Mouse (Mus musculus): ENCODE measurements around the gene Nudt4. TPM values are rescaled to one million over a fixed set of nuclear protein-coding genes. Genes with fewer than 3 reads are reported as not detected.

Nudt4 gene
- total RNA-seq, 2 experiments from 2014 or later: 146 to 170 TPM

GRCm38 (mm10) chr10:95512635-95513034 is 51.3 kb downstream of the Nudt4 start:
- no peak for DNase-seq (ENCODE audit: low spot score in 2 of 2)
- intact Hi-C loops (cut with DNase I): no loop called here

- no peak for DNase-seq (ENCODE audit: low spot score in 2 of 2)
- intact Hi-C loops (cut with DNase I): no loop called here
These were observed 54.7 kb downstream of the Nudt4 start for GRCm38 (mm10) chr10:95509263-95509662.

- peak in 1 of 2 experiments; percentile 37 for DNase-seq (ENCODE audit: low spot score in 2 of 2)
These were observed 55.2 kb downstream of the Nudt4 start for GRCm38 (mm10) chr10:95508793-95509192.

GRCm38 (mm10) chr10:95508126-95508525 is 55.8 kb downstream of the Nudt4 start:
- no peak for DNase-seq (ENCODE audit: low spot score in 2 of 2)
- intact Hi-C loops (cut with DNase I): no loop called here

More at GRCm38 (mm10) chr10:95508793-95509192, 55.2 kb downstream of the Nudt4 start:
- intact Hi-C loops (cut with DNase I): no loop called here

GRCm38 (mm10) chr10:95504341-95504740 is 59.6 kb downstream of the Nudt4 start:
- no peak for DNase-seq (ENCODE audit: low spot score in 2 of 2)
- intact Hi-C loops (cut with DNase I): no loop called here

GRCm38 (mm10) chr10:95503443-95504235 is 60.3 kb downstream of the Nudt4 start:
- DNase-seq (ENCODE audit: low spot score in 2 of 2): no peak
- intact Hi-C loops (cut with DNase I): no loop called here

GRCm38 (mm10) chr10:95501463-95502081 is 62.4 kb downstream of the Nudt4 start, which contains the start of gene Mrpl42:
Gene Mrpl42 (minus strand): TSS chr10:95501940.
- intact Hi-C loops (cut with DNase I): loop anchor here (1.0 to 2.0 kb wide), 2 partner anchors 13 to 393 kb away; no protein-coding TSS in a partner anchor
- peak; percentile 88 to 92 for DNase-seq (ENCODE audit: low spot score in 2 of 2)

- intact Hi-C loops (cut with DNase I): loop anchor here (2.0 kb wide), 1 partner anchor 394 kb away; no protein-coding TSS in a partner anchor
- no peak for DNase-seq (ENCODE audit: low spot score in 2 of 2)
These were observed 62.9 kb downstream of the Nudt4 start for GRCm38 (mm10) chr10:95501033-95501432.

Small RNA genes lying within 50 kb of the gene (microRNA-seq; reads per million reads assigned to microRNA genes)
- gene Mir3058: 7.4 to 14.4 reads per million in 2 experiments

Other genes starting within 250 kb of the Nudt4 start
- gene Cradd, start 240.0 kb downstream of the Nudt4 start, total RNA-seq (2021): 1 to 10 TPM; 4.1 to 5.7 TPM
- gene Socs2, start 147.0 kb downstream of the Nudt4 start, total RNA-seq (2021): 10 to 100 TPM; 24.3 to 29.9 TPM
- gene Mrpl42, start 62.2 kb downstream of the Nudt4 start, total RNA-seq (2021): 10 to 100 TPM; 67.1 to 72.1 TPM
- gene Ube2n, start 49.0 kb downstream of the Nudt4 start, total RNA-seq (2021): 100 to 1,000 TPM; 184 to 202 TPM
- gene Anapc15-ps, start 109.3 kb upstream of the Nudt4 start, total RNA-seq (2021): not detected

All from left cerebral cortex, postnatal 25 days (tissue).